Mouse (Mus musculus) MEL (cell line): ENCODE measurements around the gene Emc1.

Experiments used
- MYC ChIP-seq: IDR thresholded peaks from 2 replicates; pipeline ENCODE4 v1.6.1; 2011; ENCODE audit warnings: low read depth, mild to moderate bottlenecking, low read length, improper control_type of control experiment, moderate library complexity
- TCF12 ChIP-seq: IDR thresholded peaks from 2 replicates; pipeline ENCODE4 v1.6.1; 2014; ENCODE audit warnings: low read depth, mild to moderate bottlenecking, inconsistent platforms, low read length, improper control_type of control experiment, moderate library complexity
- ZC3H11A ChIP-seq: IDR thresholded peaks from 2 replicates; pipeline ENCODE4 v1.6.1; 2012; ENCODE audit warnings: low read depth, mild to moderate bottlenecking, inconsistent platforms, low read length, improper control_type of control experiment

DNA sequence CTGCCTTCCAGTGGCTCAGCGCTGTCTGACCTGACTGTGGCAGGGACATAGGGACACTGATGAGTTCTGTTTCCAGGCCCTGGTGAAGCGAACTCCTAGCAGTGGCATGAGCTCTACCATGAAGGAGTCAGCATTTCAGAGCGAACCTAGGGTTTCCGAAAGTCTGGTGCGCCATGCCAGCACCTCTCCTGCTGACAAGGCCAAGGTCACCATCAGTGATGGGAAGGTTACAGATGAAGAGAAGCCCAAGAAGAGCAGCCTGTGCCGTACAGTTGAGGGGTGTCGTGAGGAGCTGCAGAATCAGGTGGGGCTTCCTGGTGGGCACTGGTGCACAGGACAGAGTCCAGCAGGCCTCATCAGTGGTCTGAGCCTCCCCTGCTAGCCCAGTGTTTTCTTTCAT, 69.2 kb downstream of the Emc1 start:
- TF ChIP-seq ZC3H11A (no peak), MYC (no peak), TCF12 (no peak)
